Mouse (Mus musculus) layer of hippocampus, postnatal 36 days (tissue): ENCODE results near the gene Gm11146. TPM values are rescaled to one million over a fixed set of nuclear protein-coding genes. Genes with fewer than 3 reads are reported as not detected.
A peak's percentile ranks its signal among the peaks of the same experiment; 100 is the strongest.

Experiments
- DNase-seq, 2 experiments: peaks; one replicate each; pipeline ENCODE4 v3.0.0; 2022
- total RNA-seq, 2 experiments: library from RNA; stranded (reverse); gene quantifications; 2 replicates each; pipeline ENCODE4 v1.2.3; 2021

The Gm11146 gene
- not detected for total RNA-seq

- no peak for DNase-seq
These were observed at the start of gene Gm11146 for GRCm38 (mm10) chr16:77601994-77602393. Gene Gm11146 (minus strand): TSS chr16:77602094.

DNA sequence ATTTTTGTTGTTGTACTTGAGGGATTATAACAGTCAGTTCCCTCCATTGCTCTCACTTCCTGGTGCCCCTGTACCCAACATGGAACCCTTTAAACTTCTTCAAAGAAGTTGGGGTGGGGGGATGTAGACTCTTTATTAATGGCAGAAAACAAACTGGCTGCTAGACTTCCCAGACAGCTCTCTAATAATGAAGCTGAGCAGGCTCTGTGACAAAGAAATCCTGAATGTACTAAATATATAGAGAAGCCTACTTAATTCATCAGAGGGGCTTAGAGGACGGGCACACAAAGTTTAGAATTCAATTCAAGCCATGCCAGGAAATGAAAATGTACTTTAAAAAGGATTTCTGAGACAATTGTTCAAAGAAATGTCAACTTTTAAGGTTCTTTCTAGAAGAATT is 48.7 kb upstream of the Gm11146 start:
- no peak for DNase-seq

GRCm38 (mm10) chr16:77649006-77649405 is 47.1 kb upstream of the Gm11146 start:
- no peak for DNase-seq

DNA sequence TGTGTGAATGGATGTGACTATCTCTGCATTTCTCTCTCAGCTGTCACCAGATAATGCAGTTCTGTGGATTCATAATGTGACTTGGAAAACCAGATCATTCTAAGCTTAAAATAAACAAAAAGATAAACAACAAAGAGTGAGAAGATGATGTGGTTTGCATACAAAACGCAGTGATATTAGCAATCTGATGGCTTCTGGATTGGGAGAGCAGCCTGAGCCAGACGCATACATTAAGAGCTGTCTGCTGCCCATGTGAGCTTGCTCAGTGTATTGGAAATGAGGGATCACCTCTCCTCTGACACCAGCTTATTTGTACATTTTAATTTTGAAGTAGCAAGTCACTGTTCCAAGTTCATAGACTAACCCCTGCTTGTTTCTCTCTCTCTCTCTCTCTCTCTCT is 46.3 kb upstream of the Gm11146 start:
- DNase-seq, result no peak

GRCm38 (mm10) chr16:77646146-77646545 is 44.3 kb upstream of the Gm11146 start:
- DNase-seq, result no peak

GRCm38 (mm10) chr16:77644976-77645375 is 43.1 kb upstream of the Gm11146 start:
- DNase-seq, result no peak

DNA sequence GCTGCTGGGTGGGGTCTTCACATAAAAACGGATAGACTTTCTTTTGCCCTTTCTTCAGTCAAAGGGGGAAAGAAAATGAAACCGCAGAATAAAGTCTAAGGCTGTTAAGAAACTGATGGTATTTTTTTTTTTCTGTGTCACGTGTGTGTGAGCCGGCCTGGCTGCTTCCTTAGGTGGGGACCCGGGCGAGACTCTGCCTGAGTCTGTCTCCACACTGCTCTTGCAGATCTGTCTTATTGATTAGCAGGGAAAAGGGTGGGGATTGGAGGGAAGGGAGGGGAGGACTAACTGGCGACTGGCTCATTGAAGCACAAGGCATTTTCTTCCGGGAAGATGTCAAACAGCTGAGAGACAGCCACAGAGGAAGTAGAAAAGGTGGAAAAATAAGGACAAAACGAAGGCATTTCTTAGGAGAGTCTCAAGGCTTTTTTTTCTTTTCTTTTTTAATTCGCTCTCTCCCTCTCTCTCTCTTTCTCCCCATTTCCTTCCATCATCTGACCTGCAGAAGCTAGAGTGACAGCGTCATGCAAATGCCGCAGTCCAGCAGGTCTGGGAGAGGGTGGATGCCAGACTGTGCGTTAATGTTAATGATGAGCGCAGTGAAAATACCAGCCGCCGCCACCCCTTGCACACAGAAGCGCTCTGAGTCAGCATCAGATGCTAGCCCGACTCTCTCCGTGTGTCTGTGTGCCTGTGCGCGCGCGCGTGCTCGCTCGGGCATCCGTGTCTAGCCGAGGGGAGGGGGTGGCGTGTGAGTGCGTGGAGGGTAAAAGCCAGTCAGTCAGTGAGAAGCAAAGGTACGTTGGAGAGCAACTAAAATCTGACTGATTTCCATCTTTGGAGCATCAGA is 42.2 kb upstream of the Gm11146 start:
- DNase-seq, result peak; percentile 86 to 89

DNA sequence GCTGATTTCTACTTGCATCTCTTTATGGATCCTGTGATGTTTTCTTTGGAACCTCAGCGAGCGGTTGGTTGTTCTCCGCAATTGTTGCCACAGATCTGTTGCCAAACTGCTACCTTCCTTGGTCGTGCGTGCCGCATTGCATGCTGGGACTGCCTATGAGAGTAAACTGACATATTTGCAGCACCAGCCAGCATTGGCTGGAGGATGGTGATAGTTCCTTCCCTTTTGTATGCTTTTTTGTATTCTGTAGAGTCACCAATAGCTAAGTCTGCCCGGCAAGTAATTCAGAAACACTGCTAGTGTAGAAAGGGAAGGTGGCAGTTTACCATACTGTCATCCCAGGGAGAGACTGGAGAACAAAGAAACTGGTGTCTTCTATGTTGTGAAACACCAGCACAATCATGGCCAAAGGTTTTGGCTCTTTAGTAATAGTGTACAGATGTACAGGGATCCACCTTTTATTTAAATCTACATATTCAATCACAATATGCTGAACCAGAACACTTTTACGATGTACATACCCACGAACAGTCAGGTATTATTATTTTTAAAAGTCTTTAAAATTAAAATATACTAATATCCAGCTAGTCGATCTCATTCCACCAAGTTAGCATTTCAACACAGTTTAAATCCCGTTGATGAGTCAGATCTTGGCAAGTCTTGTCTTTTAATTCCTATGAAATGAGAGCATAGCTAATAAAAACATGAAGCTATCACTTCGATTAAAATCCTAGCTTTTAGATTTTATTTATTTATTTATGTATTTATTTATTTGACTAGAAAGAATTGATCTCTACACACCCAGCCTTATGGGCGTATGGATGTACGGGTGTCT is 41.4 kb upstream of the Gm11146 start:
- DNase-seq, result peak; percentile 66 to 78

DNA sequence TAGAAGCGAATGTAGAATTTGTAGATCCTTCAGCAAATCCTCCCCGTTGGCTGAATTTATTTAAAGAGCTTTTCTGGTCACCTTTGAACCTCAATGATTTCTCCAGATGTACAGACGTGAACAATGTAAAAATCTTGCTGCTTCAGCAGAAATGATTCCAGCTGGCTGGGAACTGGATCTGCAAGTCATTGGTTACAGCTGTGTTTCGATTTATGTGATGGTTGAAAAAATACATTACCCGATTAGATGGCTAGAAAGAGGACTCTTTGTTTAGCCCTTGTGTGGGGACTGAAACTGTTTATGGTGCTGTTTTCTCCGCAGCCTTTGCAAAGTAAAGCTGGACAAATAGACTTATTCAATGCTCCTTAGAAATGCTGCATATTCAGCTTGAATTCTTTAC is 34.6 kb upstream of the Gm11146 start:
- no peak for DNase-seq

GRCm38 (mm10) chr16:77632315-77632881 is 30.5 kb upstream of the Gm11146 start:
- no peak for DNase-seq

DNA sequence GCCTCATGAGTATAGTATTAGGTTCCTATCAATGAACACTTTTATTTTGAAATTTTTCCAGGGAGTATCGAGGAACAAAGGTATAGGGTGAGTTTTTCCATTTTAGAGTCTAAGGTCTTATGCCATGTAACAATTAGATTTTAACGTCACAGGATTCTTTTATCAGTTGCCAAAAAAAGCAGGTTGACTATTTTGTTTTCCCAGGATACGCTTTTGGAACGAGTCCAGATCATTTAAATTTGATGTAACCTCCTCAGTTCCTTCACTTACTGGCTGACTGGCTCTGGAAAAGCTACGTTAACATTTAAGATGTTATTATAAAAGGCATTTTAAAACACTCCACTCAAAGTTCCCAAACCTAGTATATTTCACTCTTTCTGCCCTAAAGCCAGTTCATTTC is 20.8 kb upstream of the Gm11146 start:
- no peak for DNase-seq

GRCm38 (mm10) chr16:77602581-77602980 is 687 bp upstream of the Gm11146 start:
- DNase-seq, result no peak

DNA sequence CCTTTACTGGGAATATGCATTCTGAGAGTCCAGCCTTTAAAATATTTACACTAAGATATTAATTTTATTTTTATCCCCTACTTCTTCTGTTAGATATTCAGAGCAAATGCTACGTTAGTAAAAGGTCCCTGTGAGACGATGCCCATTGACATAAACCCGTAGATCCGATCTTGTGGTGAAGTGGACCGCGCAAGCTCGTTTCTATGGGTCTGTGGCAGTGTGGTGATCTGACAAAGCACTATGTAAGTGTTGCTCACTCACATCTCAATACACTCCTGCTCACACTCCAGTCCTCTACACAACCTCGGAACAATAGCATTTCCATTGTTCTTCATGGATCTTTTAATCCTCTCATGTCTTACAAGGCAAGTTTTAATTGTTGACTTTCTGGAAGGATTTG is 3.1 kb downstream of the Gm11146 start:
- DNase-seq, result peak in 1 of 2 experiments; percentile 6

DNA sequence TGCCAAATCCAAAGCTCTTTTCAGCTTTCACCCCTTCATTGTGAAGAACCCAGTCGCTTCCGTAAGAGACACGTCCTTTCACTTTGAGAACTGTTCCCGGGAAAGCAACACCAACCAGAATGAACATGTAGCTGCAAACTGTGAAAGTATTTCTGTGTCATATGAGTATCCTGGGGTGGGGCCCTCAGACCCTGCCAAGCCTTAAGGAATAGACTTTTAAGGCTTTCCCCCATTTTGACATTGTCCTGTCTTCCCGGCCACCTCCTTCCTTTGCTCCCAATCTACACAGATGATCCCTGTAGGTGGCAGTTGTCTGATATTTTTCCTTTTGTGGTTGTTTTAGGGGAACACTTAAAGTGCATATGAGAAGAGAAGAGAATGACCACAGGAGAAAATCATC is 5.3 kb downstream of the Gm11146 start:
- peak; percentile 41 to 54 for DNase-seq

GRCm38 (mm10) chr16:77595661-77596060 is 6.2 kb downstream of the Gm11146 start:
- DNase-seq, result no peak

DNA sequence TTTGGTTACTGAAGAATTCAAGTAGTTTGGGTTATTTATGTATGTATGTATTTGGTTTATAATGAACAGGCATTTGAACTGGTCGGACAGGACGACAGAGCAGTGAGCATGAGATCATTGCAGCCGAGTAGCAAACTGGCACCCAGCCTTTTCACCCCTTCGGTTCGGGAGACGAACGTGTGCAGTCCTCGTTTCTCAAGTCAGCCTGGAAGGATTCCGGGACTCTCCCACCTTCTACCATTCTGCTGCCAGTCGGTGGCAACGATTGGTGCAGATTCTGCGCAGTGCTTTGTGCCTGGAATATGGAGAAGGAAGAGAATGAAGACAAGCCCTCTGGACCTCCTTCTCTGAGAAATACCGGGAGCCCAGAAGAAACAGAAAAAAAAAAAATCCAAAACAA is 7.3 kb downstream of the Gm11146 start:
- DNase-seq, result peak; percentile 77 to 79

DNA sequence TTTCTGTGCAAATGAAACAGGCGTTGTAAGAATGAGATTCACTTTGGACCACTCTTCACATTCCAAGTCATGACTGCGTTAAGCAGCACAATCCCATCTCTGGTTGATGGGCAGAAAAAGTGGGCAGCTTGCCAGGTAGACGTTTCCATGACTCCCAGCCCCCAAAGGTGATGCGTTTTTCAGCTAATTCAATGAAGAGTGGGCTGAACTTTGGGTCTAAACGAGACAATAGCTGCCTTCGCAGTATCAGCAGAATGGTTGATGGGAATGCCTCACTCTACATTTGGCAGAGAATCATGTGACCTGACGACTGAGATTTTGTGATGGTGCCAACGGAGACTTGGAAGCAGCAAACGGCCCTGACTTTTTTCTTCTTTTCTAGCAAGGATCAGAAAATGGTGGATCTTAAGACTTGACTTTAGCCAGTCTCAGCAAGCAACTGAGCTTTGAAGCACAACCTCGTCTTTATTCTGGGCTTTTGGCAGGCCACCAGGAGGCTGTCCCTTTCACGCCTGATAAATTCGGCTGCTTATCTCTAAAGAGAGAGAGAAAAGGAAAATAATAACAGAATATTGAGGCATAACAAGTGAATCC is 8.0 kb downstream of the Gm11146 start:
- peak; percentile 72 to 76 for DNase-seq

DNA sequence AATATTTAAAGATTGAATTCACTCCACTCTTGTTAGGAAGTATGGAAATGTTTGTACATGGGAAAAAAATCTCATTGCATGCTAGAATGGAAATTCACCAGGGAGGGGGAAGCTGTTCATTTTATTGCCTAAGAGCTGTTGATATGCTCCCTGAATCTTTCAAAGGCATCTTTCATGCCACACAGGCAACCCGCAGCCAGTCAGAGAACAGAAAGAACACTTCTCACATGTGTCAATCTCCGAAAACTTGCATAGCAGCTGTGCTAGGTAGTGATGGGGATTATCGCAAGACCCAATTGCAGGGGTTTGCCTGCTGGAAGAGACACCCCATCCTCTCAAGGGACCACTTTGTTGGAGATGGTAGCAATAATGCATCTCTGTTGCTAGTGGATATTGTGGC is 8.9 kb downstream of the Gm11146 start:
- DNase-seq, result peak; percentile 34 to 41

DNA sequence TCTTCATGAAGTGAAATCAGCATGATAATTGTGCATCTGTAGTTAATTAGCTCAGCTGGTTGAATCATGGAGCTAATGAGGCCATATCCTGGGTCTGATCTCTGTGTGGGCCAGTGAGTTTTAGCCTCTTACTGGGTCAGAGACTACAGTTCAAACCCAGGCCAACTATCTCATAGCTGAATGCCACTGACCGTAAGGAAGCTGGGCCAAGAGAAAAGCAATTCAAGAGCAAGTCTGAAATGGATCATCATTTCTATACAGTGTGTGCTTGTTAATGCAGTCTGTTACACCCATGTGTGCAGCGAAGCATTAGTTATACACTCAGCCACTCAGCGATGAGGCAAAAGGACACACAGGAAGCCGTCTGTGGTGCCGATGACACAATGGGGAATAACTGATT is 28.9 kb downstream of the Gm11146 start:
- no peak for DNase-seq

DNA sequence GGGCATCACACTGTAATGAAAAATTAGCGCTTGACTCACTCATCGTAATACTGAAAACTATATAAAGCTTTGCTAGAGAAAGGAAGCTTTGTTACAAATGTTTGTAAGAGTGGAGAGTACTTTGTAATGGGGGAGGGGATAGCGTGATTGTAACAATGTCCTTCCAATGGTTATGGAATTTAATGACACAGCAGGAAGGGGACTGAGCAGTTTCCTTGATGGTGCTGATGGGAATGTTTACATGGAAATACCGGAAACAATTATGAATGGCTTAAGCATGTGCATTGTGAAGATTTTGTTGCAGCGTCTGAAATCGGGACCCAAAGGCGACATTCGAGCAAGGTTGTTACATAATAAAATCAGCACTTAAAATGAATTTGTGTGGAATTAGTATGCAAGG is 32.4 kb downstream of the Gm11146 start:
- DNase-seq, result no peak

- no peak for DNase-seq
These were observed 33.5 kb downstream of the Gm11146 start for GRCm38 (mm10) chr16:77568384-77568783.

DNA sequence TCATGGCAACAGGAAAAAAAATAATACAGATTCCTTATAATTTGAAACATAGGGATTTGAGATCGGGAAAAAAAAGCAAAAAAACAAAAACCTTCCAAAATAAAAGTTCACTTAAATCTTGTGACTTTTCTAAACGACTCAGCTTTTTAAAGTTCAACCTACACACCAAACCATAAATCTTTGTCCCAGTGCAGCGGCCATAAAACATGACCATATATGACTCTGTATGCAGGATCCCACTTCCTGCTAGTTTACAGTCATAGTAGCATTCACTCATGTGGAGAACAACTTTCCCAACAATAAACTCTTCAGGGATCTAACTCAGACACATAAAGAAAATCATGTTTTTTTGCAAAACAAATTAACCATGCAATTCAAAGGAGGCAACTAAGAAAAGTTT is 39.0 kb downstream of the Gm11146 start:
- no peak for DNase-seq
